Mouse (Mus musculus): ENCODE results near the gene Abhd16a. TPM values are rescaled to one million over a fixed set of nuclear protein-coding genes. Genes with fewer than 3 reads are reported as not detected.
A peak's percentile ranks its signal among the peaks of the same experiment; 100 is the strongest.

Gene Abhd16a
- polyA plus RNA-seq, 1 experiment: 64.7 TPM

GRCm38 (mm10) chr17:35135591-35136320 is 46.7 kb downstream of the Abhd16a start:
- Histone ChIP-seq H3ac (ENCODE audit: control insufficient read depth, insufficient read length) (peak overlapping the region; percentile 94), H3K4me2 (ENCODE audit: low read depth) (peak overlapping the region; percentile 81), H3K27me3 (ENCODE audit: control insufficient read depth, insufficient read depth, insufficient read length) (no peaks in the 10 kb centered on the region), H3K4me3 (peak overlapping the region; percentile 89), H3K36me3 (ENCODE audit: control insufficient read depth, insufficient read depth) (peaks cover 13% of the 10 kb centered on the region), H3K79me2 (ENCODE audit: control insufficient read depth, insufficient read depth) (peaks cover 48% of the 10 kb centered on the region)
- TF ChIP-seq MYOD1 (IDR thresholded peaks at IDR 0.05; ENCODE audit: control insufficient read depth in 1 of 3, insufficient read length in 2 of 3, low read depth in 2 of 3) (no peak), MAX (IDR thresholded peaks at IDR 0.05; ENCODE audit: low read depth) (no peak), USF1 (IDR thresholded peaks at IDR 0.05; ENCODE audit: low read depth) (no peak), POLR2A (IDR thresholded peaks at IDR 0.05; ENCODE audit: insufficient read length, low read depth) (peak; percentile 67), SRF (IDR thresholded peaks at IDR 0.05; ENCODE audit: control insufficient read depth, insufficient read length, low read depth) (peak; percentile 38), MYOG (IDR thresholded peaks at IDR 0.05; ENCODE audit: control insufficient read depth in 1 of 3, insufficient read depth in 1 of 3, insufficient read length in 2 of 3, low read depth in 2 of 3) (no peak), POLR2AphosphoS2 (IDR thresholded peaks at IDR 0.05; ENCODE audit: insufficient read length, low read depth) (peak; percentile 81), TCF12 (IDR thresholded peaks at IDR 0.05; ENCODE audit: insufficient read depth, poor library complexity, severe bottlenecking) (no peak), REST (IDR thresholded peaks at IDR 0.05; ENCODE audit: insufficient read depth, insufficient read length) (no peak), E2F4 (IDR thresholded peaks at IDR 0.05; ENCODE audit: insufficient read depth) (no peak), TCF3 (IDR thresholded peaks at IDR 0.05; ENCODE audit: insufficient read length, low read depth) (no peak)

GRCm38 (mm10) chr17:35139269-35139668 is 50.2 kb downstream of the Abhd16a start:
- H3K4me2 ChIP-seq (ENCODE audit: low read depth): no peak overlapping the region
- TF ChIP-seq USF1 (IDR thresholded peaks at IDR 0.05; ENCODE audit: low read depth) (no peak), SRF (IDR thresholded peaks at IDR 0.05; ENCODE audit: control insufficient read depth, insufficient read length, low read depth) (no peak), MAX (IDR thresholded peaks at IDR 0.05; ENCODE audit: low read depth) (no peak), TCF3 (IDR thresholded peaks at IDR 0.05; ENCODE audit: insufficient read length, low read depth) (no peak), TCF12 (IDR thresholded peaks at IDR 0.05; ENCODE audit: insufficient read depth, poor library complexity, severe bottlenecking) (no peak), MYOD1 (IDR thresholded peaks at IDR 0.05; ENCODE audit: control insufficient read depth in 1 of 3, insufficient read length in 2 of 3, low read depth in 2 of 3) (no peak), MYOG (IDR thresholded peaks at IDR 0.05; ENCODE audit: control insufficient read depth in 1 of 3, insufficient read depth in 1 of 3, insufficient read length in 2 of 3, low read depth in 2 of 3) (no peak), POLR2AphosphoS2 (IDR thresholded peaks at IDR 0.05; ENCODE audit: insufficient read length, low read depth) (no peak), REST (IDR thresholded peaks at IDR 0.05; ENCODE audit: insufficient read depth, insufficient read length) (no peak), POLR2A (IDR thresholded peaks at IDR 0.05; ENCODE audit: insufficient read length, low read depth) (no peak), E2F4 (IDR thresholded peaks at IDR 0.05; ENCODE audit: insufficient read depth) (no peak), CEBPB (IDR thresholded peaks at IDR 0.05; ENCODE audit: insufficient read depth, poor library complexity, severe bottlenecking) (no peak)
- H3K36me3 ChIP-seq (ENCODE audit: control insufficient read depth, insufficient read depth): peaks cover 18% of the 10 kb centered on the region
- peaks cover 48% of the 10 kb centered on the region for H3K79me2 ChIP-seq (ENCODE audit: control insufficient read depth, insufficient read depth)
- H3K27me3 ChIP-seq (ENCODE audit: control insufficient read depth, insufficient read depth, insufficient read length): no peaks in the 10 kb centered on the region
- H3ac ChIP-seq (ENCODE audit: control insufficient read depth, insufficient read length): no peak overlapping the region
- H3K4me3 ChIP-seq: no peak overlapping the region

GRCm38 (mm10) chr17:35140490-35140996 is 51.5 kb downstream of the Abhd16a start:
- Histone ChIP-seq H3K79me2 (ENCODE audit: control insufficient read depth, insufficient read depth) (peaks cover 45% of the 10 kb centered on the region), H3K27me3 (ENCODE audit: control insufficient read depth, insufficient read depth, insufficient read length) (no peaks in the 10 kb centered on the region), H3ac (ENCODE audit: control insufficient read depth, insufficient read length) (no peak overlapping the region), H3K4me2 (ENCODE audit: low read depth) (no peak overlapping the region), H3K4me3 (no peak overlapping the region), H3K36me3 (ENCODE audit: control insufficient read depth, insufficient read depth) (peaks cover 25% of the 10 kb centered on the region)
- TF ChIP-seq MAX (IDR thresholded peaks at IDR 0.05; ENCODE audit: low read depth): no peak
- TF ChIP-seq TCF3 (IDR thresholded peaks at IDR 0.05; ENCODE audit: insufficient read length, low read depth): no peak
- TF ChIP-seq MYOD1 (IDR thresholded peaks at IDR 0.05; ENCODE audit: control insufficient read depth in 1 of 3, insufficient read length in 2 of 3, low read depth in 2 of 3): no peak
- TF ChIP-seq MYOG (IDR thresholded peaks at IDR 0.05; ENCODE audit: control insufficient read depth in 1 of 3, insufficient read depth in 1 of 3, insufficient read length in 2 of 3, low read depth in 2 of 3): no peak
- TF ChIP-seq POLR2A (IDR thresholded peaks at IDR 0.05; ENCODE audit: insufficient read length, low read depth): no peak
- TF ChIP-seq E2F4 (IDR thresholded peaks at IDR 0.05; ENCODE audit: insufficient read depth): no peak
- no peak for TF ChIP-seq POLR2AphosphoS2 (IDR thresholded peaks at IDR 0.05; ENCODE audit: insufficient read length, low read depth)
- TF ChIP-seq REST (IDR thresholded peaks at IDR 0.05; ENCODE audit: insufficient read depth, insufficient read length): no peak

GRCm38 (mm10) chr17:35141971-35142370 is 52.9 kb downstream of the Abhd16a start:
- no peak for TF ChIP-seq MYOD1 (IDR thresholded peaks at IDR 0.05; ENCODE audit: control insufficient read depth in 1 of 3, insufficient read length in 2 of 3, low read depth in 2 of 3)
- no peak for TF ChIP-seq MAX (IDR thresholded peaks at IDR 0.05; ENCODE audit: low read depth)
- TF ChIP-seq E2F4 (IDR thresholded peaks at IDR 0.05; ENCODE audit: insufficient read depth): no peak
- no peak overlapping the region for H3K4me2 ChIP-seq (ENCODE audit: low read depth)
- H3K36me3 ChIP-seq (ENCODE audit: control insufficient read depth, insufficient read depth): peaks cover 27% of the 10 kb centered on the region
- no peaks in the 10 kb centered on the region for H3K27me3 ChIP-seq (ENCODE audit: control insufficient read depth, insufficient read depth, insufficient read length)
- no peak overlapping the region for H3ac ChIP-seq (ENCODE audit: control insufficient read depth, insufficient read length)
- peaks cover 31% of the 10 kb centered on the region for H3K79me2 ChIP-seq (ENCODE audit: control insufficient read depth, insufficient read depth)
- no peak overlapping the region for H3K4me3 ChIP-seq

- Histone ChIP-seq H3K79me2 (ENCODE audit: control insufficient read depth, insufficient read depth) (no peaks in the 10 kb centered on the region), H3K4me3 (no peak overlapping the region), H3K27me3 (ENCODE audit: control insufficient read depth, insufficient read depth, insufficient read length) (no peaks in the 10 kb centered on the region), H3K36me3 (ENCODE audit: control insufficient read depth, insufficient read depth) (peaks cover 44% of the 10 kb centered on the region), H3ac (ENCODE audit: control insufficient read depth, insufficient read length) (no peak overlapping the region), H3K4me2 (ENCODE audit: low read depth) (no peak overlapping the region)
- TF ChIP-seq SRF (IDR thresholded peaks at IDR 0.05; ENCODE audit: control insufficient read depth, insufficient read length, low read depth) (no peak), POLR2AphosphoS2 (IDR thresholded peaks at IDR 0.05; ENCODE audit: insufficient read length, low read depth) (peak; percentile 76)
These were observed 57.1 kb downstream of the Abhd16a start for GRCm38 (mm10) chr17:35146139-35146538.
